Mouse (Mus musculus): ENCODE data around the gene Gm42791.

DNA sequence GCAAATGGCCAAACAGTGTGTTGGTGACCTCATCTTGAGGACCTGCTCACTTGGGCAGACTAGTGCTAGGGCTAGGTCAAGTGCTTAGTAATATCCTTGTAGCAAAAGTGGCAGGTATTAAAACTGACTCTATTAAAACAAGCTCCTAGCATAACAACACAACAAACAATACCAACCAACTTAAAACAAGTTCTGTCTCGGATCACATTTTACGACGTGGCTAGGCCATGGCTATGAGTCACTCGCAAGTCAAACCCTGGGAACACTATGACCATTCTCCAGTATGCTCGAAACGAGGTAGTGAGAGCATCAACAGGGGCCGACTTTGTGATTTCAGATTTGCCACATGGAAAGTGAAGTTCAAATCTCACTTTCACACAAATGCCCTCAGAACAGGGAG lies 99.1 kb downstream of the Gm42791 start:
- no peak for TF ChIP-seq POLR2A (IDR thresholded peaks at IDR 0.05; ENCODE audit: borderline replicate concordance, low read depth, low read length)
- TF ChIP-seq CTCF (IDR thresholded peaks at IDR 0.05; ENCODE audit: low read depth, low read length): no peak
